Mouse (Mus musculus) kidney, adult 2 months (tissue): ENCODE data around the gene Gtf2h5. TPM values are rescaled to one million over a fixed set of nuclear protein-coding genes. Genes with fewer than 3 reads are reported as not detected.

ENCODE experiments used
- DNase-seq: peaks from one replicate; pipeline ENCODE4 v3.0.0; 2021
- H3K27ac ChIP-seq: fragments of 200-500 bp; 2 replicates; pipeline ENCODE4 v1.5.1; 2012; ENCODE audit warnings: low read depth, low read length, control low read depth, inconsistent platforms; ENCODE audit not compliant: insufficient read depth
- H3K27me3 ChIP-seq: fragments of 200-500 bp; replicated peaks from 2 replicates; pipeline ENCODE4 v1.6.1; 2012; ENCODE audit warnings: mild to moderate bottlenecking, moderate library complexity, low read length, inconsistent platforms; ENCODE audit not compliant: control insufficient read depth, insufficient read depth
- H3K36me3 ChIP-seq: fragments of 200-500 bp; 2 replicates; pipeline ENCODE4 v1.6.1; 2012; ENCODE audit warnings: mild to moderate bottlenecking, moderate library complexity, low read length, inconsistent platforms; ENCODE audit not compliant: control insufficient read depth, insufficient read depth
- H3K4me1 ChIP-seq: fragments of 200-500 bp; 2 replicates; pipeline ENCODE4 v1.6.1; 2011; ENCODE audit warnings: low read length; ENCODE audit not compliant: control insufficient read depth, insufficient read depth
- H3K4me3 ChIP-seq: fragments of 200-500 bp; 2 replicates; pipeline ENCODE4 v1.5.1; 2011; ENCODE audit warnings: mild to moderate bottlenecking, low read depth, low read length, control low read depth; ENCODE audit not compliant: insufficient read depth
- CTCF ChIP-seq: fragments of 200-500 bp; conservative IDR thresholded peaks from 2 replicates; pipeline ENCODE4 v1.5.1; 2011; ENCODE audit warnings: low read depth, mild to moderate bottlenecking, control low read depth, low read length, moderate library complexity, mixed read lengths; ENCODE audit not compliant: insufficient read depth, insufficient read length
- POLR2A ChIP-seq: fragments of 200-500 bp; IDR thresholded peaks from one replicate; pipeline ENCODE4 v1.6.1; 2011; ENCODE audit warnings: low read depth, low read length, control low read depth
- WGBS: fragments of 180-500 bp; shearing (Covaris S2); methylation state at CpG from one replicate; pipeline ENCODE4 v1.1.7; 2018; 5-methylcytosine and 5-hydroxymethylcytosine counted together
- polyA plus RNA-seq: library from polyadenylated mRNA; depleted of rRNA; stranded (reverse); fragments of >200 nt; gene quantifications from 2 replicates; pipeline ENCODE4 v1.2.3, GENCODE M21; 2012

Gtf2h5 gene
- polyA plus RNA-seq, 1 experiment = 39.5 TPM

DNA sequence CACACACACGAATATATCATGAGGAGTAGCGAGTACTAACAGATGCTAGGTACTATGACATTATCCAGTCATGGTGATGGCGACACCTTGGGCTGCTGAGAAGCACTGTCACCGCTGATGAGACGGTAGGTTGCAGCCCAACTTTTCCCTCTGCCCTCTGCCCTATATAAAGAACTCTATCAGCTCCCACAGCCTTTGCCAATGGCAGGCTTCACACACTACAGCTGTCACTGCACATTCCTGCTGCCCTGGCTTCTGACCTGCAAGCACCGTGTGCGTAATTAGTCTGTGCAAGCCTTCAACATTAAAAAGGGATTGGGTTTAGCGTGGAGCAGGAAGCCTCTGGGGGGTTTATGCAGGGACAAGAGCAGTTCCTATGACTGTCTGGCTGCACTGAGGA lies 16.8 kb upstream of the Gtf2h5 start:
- H3K4me1 ChIP-seq = no peaks in the 10 kb centered on the region
- H3K36me3 ChIP-seq = peaks cover 1% of the 10 kb centered on the region
- no peak for DNase-seq
- 66% methylated on average over 8 of the region's 8 CpGs for WGBS
- H3K27me3 ChIP-seq = no peaks in the 10 kb centered on the region
- TF ChIP-seq POLR2A (no peak), CTCF (no peak)
- H3K4me3 ChIP-seq = no peak overlapping the region
- no peak overlapping the region for H3K27ac ChIP-seq

DNA sequence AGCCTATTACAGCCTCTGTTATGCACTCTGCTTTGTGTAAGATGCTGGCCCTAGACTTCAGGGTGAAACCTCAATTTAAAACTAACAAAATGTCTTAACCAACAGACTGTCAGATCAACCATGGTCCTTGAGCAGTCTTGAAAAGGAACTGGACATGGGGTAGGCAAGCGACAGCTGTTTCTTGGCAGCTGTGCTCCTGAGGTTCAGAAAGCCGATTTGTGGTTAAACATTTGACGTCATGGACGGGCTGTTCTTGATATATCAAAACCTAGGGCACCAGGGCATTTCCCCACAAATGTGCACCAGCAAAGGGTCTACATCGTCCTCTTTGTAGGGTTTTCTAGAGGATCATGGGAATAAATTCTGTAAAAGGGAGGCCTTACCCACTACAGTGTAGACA lies 16.1 kb upstream of the Gtf2h5 start:
- TF ChIP-seq POLR2A = no peak
- TF ChIP-seq CTCF = no peak
- no peak for DNase-seq
- Histone ChIP-seq H3K36me3 (peaks cover 1% of the 10 kb centered on the region), H3K4me3 (no peak overlapping the region), H3K4me1 (no peaks in the 10 kb centered on the region), H3K27ac (no peak overlapping the region), H3K27me3 (no peaks in the 10 kb centered on the region)
- 78% methylated on average over 5 of the region's 5 CpGs for WGBS

DNA sequence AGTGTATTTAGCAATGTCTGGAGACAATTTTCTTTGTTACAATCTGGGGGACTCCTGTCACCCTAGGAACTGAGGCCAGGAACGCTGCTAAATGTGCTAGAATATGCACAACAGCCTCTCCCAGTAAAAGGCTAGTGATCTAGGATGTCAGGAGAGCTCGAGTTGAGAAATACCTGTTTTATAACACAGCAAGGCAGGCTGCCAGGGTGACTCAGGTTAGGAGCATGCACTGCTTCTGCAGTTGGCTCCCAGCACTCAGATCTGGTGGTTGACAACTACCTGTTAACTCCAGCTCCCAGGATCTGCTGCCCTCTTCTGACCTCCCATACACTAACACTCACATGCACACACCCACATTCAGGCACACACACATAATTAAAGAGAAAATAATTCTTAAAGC lies 13.6 kb upstream of the Gtf2h5 start:
- H3K4me3 ChIP-seq = no peak overlapping the region
- TF ChIP-seq POLR2A = no peak
- no peak for TF ChIP-seq CTCF
- 96% methylated on average over 2 of the region's 2 CpGs for WGBS
- H3K36me3 ChIP-seq = peaks cover 1% of the 10 kb centered on the region
- no peaks in the 10 kb centered on the region for H3K4me1 ChIP-seq
- H3K27ac ChIP-seq = no peak overlapping the region
- DNase-seq = no peak
- H3K27me3 ChIP-seq = no peaks in the 10 kb centered on the region

DNA sequence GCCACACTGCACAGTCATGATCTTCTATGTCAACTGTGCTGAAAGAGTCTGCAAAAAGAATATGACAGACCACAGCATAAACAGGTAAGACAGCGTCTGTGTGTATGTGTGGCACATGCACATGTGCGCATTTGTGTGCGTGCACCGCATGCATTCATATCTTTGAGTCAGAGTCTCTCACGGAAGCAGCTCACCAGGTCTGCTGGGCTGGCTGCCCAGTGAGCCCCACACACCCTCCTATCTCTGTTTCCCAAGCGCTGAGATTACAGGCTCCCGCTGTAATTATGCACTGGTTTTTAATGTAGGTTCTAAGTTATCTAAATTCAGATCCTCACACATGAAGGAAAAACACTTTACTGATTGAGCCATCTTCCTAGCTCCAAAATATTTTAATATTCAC lies 12.0 kb upstream of the Gtf2h5 start:
- DNase-seq = no peak
- H3K4me3 ChIP-seq = no peak overlapping the region

DNA sequence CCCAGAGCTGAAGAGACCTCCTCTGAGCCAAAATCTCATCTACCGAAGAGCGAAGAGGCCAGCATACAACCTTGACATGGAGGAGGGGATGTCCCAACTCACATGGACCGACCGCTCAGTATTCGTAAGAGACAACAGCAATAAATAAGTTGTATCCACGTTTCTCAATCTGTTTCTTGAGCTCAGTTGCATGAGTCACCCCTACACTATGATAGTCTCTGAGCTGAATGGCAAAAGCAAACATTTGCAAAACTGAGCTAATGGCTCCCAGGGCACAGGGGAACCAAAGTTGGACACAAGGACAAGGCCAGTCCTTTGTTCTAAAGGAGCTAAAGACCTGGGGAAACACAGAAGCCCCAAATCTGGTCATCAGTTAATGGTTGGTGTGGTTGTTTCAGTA lies 9.7 kb upstream of the Gtf2h5 start:
- no peak overlapping the region for H3K27ac ChIP-seq
- H3K27me3 ChIP-seq = no peaks in the 10 kb centered on the region
- no peak overlapping the region for H3K4me3 ChIP-seq
- 94% methylated on average over 6 of the region's 6 CpGs for WGBS
- TF ChIP-seq POLR2A (no peak), CTCF (no peak)
- no peak for DNase-seq
- H3K36me3 ChIP-seq = peaks cover 1% of the 10 kb centered on the region
- no peaks in the 10 kb centered on the region for H3K4me1 ChIP-seq

More for the DNA sequence above, 12.0 kb upstream of the Gtf2h5 start:
- Histone ChIP-seq H3K36me3 (peaks cover 1% of the 10 kb centered on the region), H3K4me1 (no peaks in the 10 kb centered on the region), H3K27me3 (no peaks in the 10 kb centered on the region), H3K27ac (no peak overlapping the region)
- TF ChIP-seq POLR2A = no peak
- no peak for TF ChIP-seq CTCF
- WGBS = 96% methylated on average over 7 of the region's 7 CpGs

DNA sequence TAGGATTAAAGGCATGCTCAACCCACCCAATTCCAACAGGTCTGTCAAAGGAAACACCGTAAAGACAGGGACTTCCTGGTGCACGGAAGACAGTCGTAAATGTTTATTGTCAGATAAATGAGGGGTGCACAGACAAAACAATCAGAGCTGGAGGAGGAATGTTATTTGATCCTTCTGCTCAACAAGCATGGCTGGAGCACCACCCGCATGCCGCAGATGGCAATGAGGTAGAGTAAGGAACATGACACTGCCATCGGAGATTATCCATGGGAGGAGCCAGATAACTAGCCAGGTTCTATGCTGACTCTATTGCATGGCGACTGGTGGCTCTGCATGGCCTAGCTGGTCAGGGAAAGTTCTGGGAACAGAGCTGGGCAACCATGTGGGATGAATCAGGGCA lies 6.2 kb upstream of the Gtf2h5 start:
- TF ChIP-seq POLR2A (no peak), CTCF (no peak)
- no peaks in the 10 kb centered on the region for H3K4me1 ChIP-seq
- H3K27ac ChIP-seq = no peak overlapping the region
- no peak overlapping the region for H3K4me3 ChIP-seq
- WGBS = 45% methylated on average over 7 of the region's 7 CpGs
- no peak for DNase-seq
- no peaks in the 10 kb centered on the region for H3K27me3 ChIP-seq
- no peaks in the 10 kb centered on the region; the same call in 1 of the 2 replicates for H3K36me3 ChIP-seq

DNA sequence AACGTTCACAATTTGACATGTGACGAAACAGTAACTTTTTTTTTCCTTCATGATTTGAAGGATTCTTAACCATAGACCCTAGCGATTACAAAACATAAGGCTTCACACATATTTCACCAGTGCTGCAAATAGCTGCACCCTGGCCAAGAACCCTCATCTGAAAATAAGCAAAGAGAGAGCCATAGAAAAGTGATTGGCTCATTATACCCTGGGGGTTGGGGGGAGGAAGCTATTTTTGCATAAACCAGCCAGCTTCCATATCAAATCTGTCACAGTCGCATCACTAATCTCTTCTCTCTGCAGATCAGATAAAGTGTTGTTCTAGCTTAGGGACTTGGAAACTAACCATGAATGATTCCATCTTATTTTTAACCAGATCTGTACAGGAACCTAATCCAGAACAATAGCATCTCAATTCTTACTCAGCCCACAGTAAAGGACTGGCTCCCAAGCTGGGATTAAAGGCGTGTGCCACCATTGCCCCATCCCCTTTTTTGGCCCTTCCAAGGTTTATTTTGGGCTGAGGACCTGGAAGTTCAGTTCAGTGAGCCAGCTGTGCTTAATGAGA lies 3.8 kb downstream of the Gtf2h5 start:
- TF ChIP-seq CTCF = no peak
- no peak for TF ChIP-seq POLR2A
- DNase-seq = no peak
- H3K27me3 ChIP-seq = no peaks in the 10 kb centered on the region
- WGBS = 85% methylated on average over 5 of the region's 5 CpGs
- H3K36me3 ChIP-seq = peaks cover 2% of the 10 kb centered on the region; the same call in 1 of the 2 replicates
- H3K4me3 ChIP-seq = no peak overlapping the region
- no peak overlapping the region for H3K27ac ChIP-seq
- no peaks in the 10 kb centered on the region for H3K4me1 ChIP-seq
